ENCODE assay signal across 1 mouse cellular context in genomic region chr8:47673317-47674139, GRCm38 (mm10).
TF ChIP-seq lines count a peak whose summit lies in the region.

No protein-coding gene starts in this region.

TF ChIP-seq in CH12.LX, 34 proteins besides CTCF, POLR2A, EP300 and RAD21 (continued from another document):
- TF ChIP-seq PAX5 (IDR thresholded peaks at IDR 0.05; ENCODE audit: low read length): no peak
- no peak for TF ChIP-seq POLR2AphosphoS2 (IDR thresholded peaks at IDR 0.05; ENCODE audit: low read depth, low read length)
